Mouse (Mus musculus): ENCODE measurements at regions not wholly inside any gene's neighbourhood (a gene's known extent, or its start where the extent isn't known, plus 50 kb on each side); places are given as distances from the start of the nearest gene placed in this dataset.
"Not testable (repeated sequence)": the region's sequence is repeated elsewhere in the genome, so short reads cannot be mapped to it uniquely, and the experiment has no call there.

DNA sequence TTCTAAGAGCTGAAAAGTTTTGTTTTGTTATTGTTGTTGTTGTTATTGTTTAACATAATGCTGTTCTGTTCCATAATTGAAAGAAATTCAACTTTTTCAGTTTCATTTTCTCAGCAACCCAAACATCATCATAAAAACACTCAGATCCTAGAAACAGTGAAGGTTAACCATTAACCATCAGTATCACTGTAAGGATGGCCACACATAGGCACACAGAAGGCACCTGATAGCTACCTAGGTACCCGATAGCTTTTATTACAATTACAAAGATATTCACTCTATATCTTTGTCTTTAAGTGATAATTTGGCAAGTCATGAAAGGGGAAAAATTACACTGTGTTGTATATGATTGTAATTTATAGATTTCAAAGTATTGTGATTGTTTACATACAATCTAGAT is 75.1 kb upstream of the Anapc15-ps start:
- Histone ChIP-seq H3K36me3 (no peaks in the 10 kb centered on the region), H3K4me1 (peaks cover 9% of the 10 kb centered on the region), H3K4me3 (no peak overlapping the region), H3K9ac (no peak overlapping the region), H3K27me3 (replicated peaks) (no peaks in the 10 kb centered on the region), H3K9me3 (no peaks in the 10 kb centered on the region), H3K4me2 (no peak overlapping the region), H3K27ac (replicated peaks) (no peak overlapping the region)
- WGBS: 80% methylated on average over 1 of the region's 1 CpGs
- no peak for ATAC-seq (ENCODE audit: extremely low read depth, insufficient number of reproducible peaks, low FRiP score, low TSS enrichment)

GRCm38 (mm10) chr10:95747939-95748338 is 74.7 kb upstream of the Anapc15-ps start:
- Histone ChIP-seq H3K9me3 (no peaks in the 10 kb centered on the region), H3K4me2 (no peak overlapping the region)
- ATAC-seq (ENCODE audit: extremely low read depth, insufficient number of reproducible peaks, low FRiP score, low TSS enrichment): no peak

GRCm38 (mm10) chr10:95745834-95746620 is 72.8 kb upstream of the Anapc15-ps start:
- WGBS: 73% methylated on average over 10 of the region's 10 CpGs
- no peak for ATAC-seq (ENCODE audit: extremely low read depth, insufficient number of reproducible peaks, low FRiP score, low TSS enrichment)
- Histone ChIP-seq H3K9ac (no peak overlapping the region), H3K27me3 (replicated peaks) (no peaks in the 10 kb centered on the region), H3K9me3 (no peaks in the 10 kb centered on the region), H3K27ac (replicated peaks) (no peak overlapping the region), H3K4me2 (no peak overlapping the region), H3K36me3 (no peaks in the 10 kb centered on the region), H3K4me3 (no peak overlapping the region), H3K4me1 (peaks cover 9% of the 10 kb centered on the region)

More at GRCm38 (mm10) chr10:95747939-95748338, 74.7 kb upstream of the Anapc15-ps start:
- no peak overlapping the region for H3K4me3 ChIP-seq
- no peaks in the 10 kb centered on the region for H3K27me3 ChIP-seq (replicated peaks)
- peaks cover 9% of the 10 kb centered on the region for H3K4me1 ChIP-seq
- WGBS: 61% methylated on average over 7 of the region's 7 CpGs
- no peak overlapping the region for H3K9ac ChIP-seq
- H3K36me3 ChIP-seq: no peaks in the 10 kb centered on the region
- no peak overlapping the region for H3K27ac ChIP-seq (replicated peaks)

- Histone ChIP-seq H3K4me1 (peaks cover 9% of the 10 kb centered on the region), H3K9ac (no peak overlapping the region), H3K9me3 (no peaks in the 10 kb centered on the region), H3K4me3 (no peak overlapping the region), H3K4me2 (no peak overlapping the region), H3K27me3 (replicated peaks) (no peaks in the 10 kb centered on the region), H3K27ac (replicated peaks) (no peak overlapping the region), H3K36me3 (no peaks in the 10 kb centered on the region)
- no peak for ATAC-seq (ENCODE audit: extremely low read depth, insufficient number of reproducible peaks, low FRiP score, low TSS enrichment)
- WGBS: 37% methylated on average over 2 of the region's 2 CpGs
These were observed 72.0 kb upstream of the Anapc15-ps start for GRCm38 (mm10) chr10:95745254-95745653.

DNA sequence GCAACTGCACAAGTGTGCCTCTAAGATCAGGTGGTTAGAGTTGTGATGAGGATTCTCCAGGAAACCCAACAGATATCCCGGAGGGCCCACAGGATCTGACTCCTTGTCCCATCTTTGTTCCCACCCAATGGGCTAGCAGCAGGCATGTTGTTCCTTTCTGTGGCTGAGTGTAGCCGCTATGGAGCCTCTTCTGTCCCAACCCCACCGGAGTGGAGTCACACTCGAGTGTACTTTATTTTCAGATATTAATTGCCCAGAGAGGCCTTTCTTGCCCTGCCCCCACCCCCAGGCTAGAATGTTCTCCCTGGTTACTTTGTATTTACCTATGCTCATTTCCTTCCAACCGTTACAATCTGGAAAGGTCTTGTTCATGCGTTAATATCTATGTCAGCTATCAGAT is 70.4 kb upstream of the Anapc15-ps start:
- Histone ChIP-seq H3K9ac (no peak overlapping the region), H3K27ac (replicated peaks) (no peak overlapping the region), H3K4me3 (no peak overlapping the region), H3K9me3 (no peaks in the 10 kb centered on the region), H3K4me2 (no peak overlapping the region), H3K27me3 (replicated peaks) (no peaks in the 10 kb centered on the region), H3K4me1 (peaks cover 9% of the 10 kb centered on the region), H3K36me3 (no peaks in the 10 kb centered on the region)
- 80% methylated on average over 6 of the region's 6 CpGs for WGBS
- no peak for ATAC-seq (ENCODE audit: extremely low read depth, insufficient number of reproducible peaks, low FRiP score, low TSS enrichment)

DNA sequence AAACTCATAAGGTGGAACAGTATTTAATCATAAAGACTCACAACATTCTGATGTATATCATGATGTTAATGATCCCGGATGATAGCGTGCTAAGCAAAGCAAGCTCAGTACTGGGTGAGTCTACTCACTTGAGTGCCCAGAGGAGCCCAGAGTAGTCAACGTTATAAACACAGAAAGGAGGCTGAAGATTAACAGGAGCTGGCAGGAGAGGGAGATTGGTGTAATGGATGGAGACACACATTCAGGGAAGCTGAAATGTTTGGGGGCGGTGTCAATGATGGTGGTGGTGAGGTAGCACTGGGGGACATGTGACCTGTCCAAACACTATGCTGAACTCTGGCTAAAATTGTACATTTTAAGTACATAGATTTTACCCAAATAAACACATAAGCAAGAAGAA is 66.2 kb upstream of the Anapc15-ps start:
- Histone ChIP-seq H3K4me3 (no peak overlapping the region), H3K4me2 (no peak overlapping the region), H3K9me3 (peaks cover 6% of the 10 kb centered on the region; the same call in 1 of the 2 replicates), H3K9ac (no peak overlapping the region), H3K27me3 (replicated peaks) (no peaks in the 10 kb centered on the region), H3K4me1 (no peaks in the 10 kb centered on the region), H3K36me3 (no peaks in the 10 kb centered on the region), H3K27ac (replicated peaks) (no peak overlapping the region)
- ATAC-seq (ENCODE audit: extremely low read depth, insufficient number of reproducible peaks, low FRiP score, low TSS enrichment): no peak
- WGBS: 76% methylated on average over 4 of the region's 4 CpGs

GRCm38 (mm10) chr10:95736743-95737142 is 63.5 kb upstream of the Anapc15-ps start:
- WGBS: 74% methylated on average over 5 of the region's 5 CpGs
- not testable (repeated sequence) for H3K9me3 ChIP-seq; H3K27me3 ChIP-seq (replicated peaks); H3K9ac ChIP-seq; H3K27ac ChIP-seq (replicated peaks); H3K4me2 ChIP-seq; H3K4me3 ChIP-seq; ATAC-seq (ENCODE audit: extremely low read depth, insufficient number of reproducible peaks, low FRiP score, low TSS enrichment); H3K4me1 ChIP-seq; H3K36me3 ChIP-seq

GRCm38 (mm10) chr10:95731001-95731400 is 57.8 kb upstream of the Anapc15-ps start:
- no peak overlapping the region for H3K27ac ChIP-seq (replicated peaks)
- H3K9ac ChIP-seq: no peak overlapping the region
- H3K4me1 ChIP-seq: peaks cover 16% of the 10 kb centered on the region
- H3K4me3 ChIP-seq: no peak overlapping the region
- H3K27me3 ChIP-seq (replicated peaks): no peaks in the 10 kb centered on the region
- 87% methylated on average over 10 of the region's 10 CpGs for WGBS
- no peak overlapping the region for H3K4me2 ChIP-seq
- no peaks in the 10 kb centered on the region for H3K9me3 ChIP-seq
- no peaks in the 10 kb centered on the region for H3K36me3 ChIP-seq
- no peak for ATAC-seq (ENCODE audit: extremely low read depth, insufficient number of reproducible peaks, low FRiP score, low TSS enrichment)

DNA sequence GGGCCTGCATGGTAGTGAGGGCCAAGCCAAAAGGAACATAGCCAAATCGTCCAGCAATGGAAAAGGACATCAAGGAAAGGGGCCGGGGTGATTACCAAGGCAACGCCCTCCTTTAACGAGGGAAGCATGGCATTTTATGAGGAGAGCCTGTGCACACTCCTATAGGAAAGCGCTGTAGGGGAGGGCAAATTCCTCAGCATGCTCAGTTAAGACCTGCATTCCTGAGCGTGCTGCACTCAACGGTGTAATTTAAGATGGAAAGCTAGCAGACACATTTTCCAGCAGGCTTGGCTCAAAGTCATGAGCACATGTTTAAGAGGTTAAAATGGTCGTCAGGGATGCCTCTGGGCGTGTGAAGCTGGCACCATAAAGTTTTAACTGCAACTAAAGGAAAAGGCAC is 56.6 kb upstream of the Anapc15-ps start:
- H3K36me3 ChIP-seq: no peaks in the 10 kb centered on the region
- peak overlapping the region; percentile 62 for H3K27ac ChIP-seq (replicated peaks)
- no peaks in the 10 kb centered on the region for H3K9me3 ChIP-seq
- no peaks in the 10 kb centered on the region for H3K27me3 ChIP-seq (replicated peaks)
- peaks cover 27% of the 10 kb centered on the region for H3K4me1 ChIP-seq
- 32% methylated on average over 9 of the region's 9 CpGs for WGBS
- no peak overlapping the region for H3K4me3 ChIP-seq
- H3K4me2 ChIP-seq: peak overlapping the region; percentile 49
- ATAC-seq (ENCODE audit: extremely low read depth, insufficient number of reproducible peaks, low FRiP score, low TSS enrichment): no peak
- no peak overlapping the region for H3K9ac ChIP-seq

GRCm38 (mm10) chr10:95725910-95726309 is 52.7 kb upstream of the Anapc15-ps start:
- 23% methylated on average over 5 of the region's 5 CpGs for WGBS
- H3K9me3 ChIP-seq: peaks cover 5% of the 10 kb centered on the region
- peak overlapping the region; percentile 55; the same call in 1 of the 2 replicates for H3K9ac ChIP-seq
- no peaks in the 10 kb centered on the region for H3K27me3 ChIP-seq (replicated peaks)
- H3K36me3 ChIP-seq: no peaks in the 10 kb centered on the region
- peaks cover 29% of the 10 kb centered on the region for H3K4me1 ChIP-seq
- H3K4me3 ChIP-seq: no peak overlapping the region
- peak overlapping the region; percentile 48 for H3K27ac ChIP-seq (replicated peaks)
- 0 out of 2 replicates have a peak overlapping the region, but pooled peaks have one; percentile 13 for H3K4me2 ChIP-seq
- no peak for ATAC-seq (ENCODE audit: extremely low read depth, insufficient number of reproducible peaks, low FRiP score, low TSS enrichment)

GRCm38 (mm10) chr10:95725349-95725748 is 52.1 kb upstream of the Anapc15-ps start:
- WGBS: 45% methylated on average over 5 of the region's 5 CpGs
- Histone ChIP-seq H3K27ac (replicated peaks) (peak overlapping the region; percentile 48), H3K4me2 (0 out of 2 replicates have a peak overlapping the region, but pooled peaks have one; percentile 13), H3K9ac (no peak overlapping the region), H3K9me3 (peaks cover 5% of the 10 kb centered on the region), H3K4me1 (peaks cover 28% of the 10 kb centered on the region), H3K27me3 (replicated peaks) (no peaks in the 10 kb centered on the region), H3K4me3 (no peak overlapping the region), H3K36me3 (no peaks in the 10 kb centered on the region)
- ATAC-seq (ENCODE audit: extremely low read depth, insufficient number of reproducible peaks, low FRiP score, low TSS enrichment): no peak

All from heart, embryonic 13.5 days (tissue).